Mouse (Mus musculus) CH12.LX (cell line): ENCODE results near the gene Txndc2.

ENCODE experiments used
- CTCF ChIP-seq, 2 experiments: IDR thresholded peaks in 1 of 2; conservative IDR thresholded peaks in 1 of 2; 2 replicates each; pipeline ENCODE4 v1.5.1; 2011 to 2012; ENCODE audit warnings: low read depth in 2 of 2, low read length in 2 of 2, improper control_type of control experiment in 1 of 2, inconsistent platforms in 1 of 2, mild to moderate bottlenecking in 1 of 2, moderate library complexity in 1 of 2
- EP300 ChIP-seq: IDR thresholded peaks from 2 replicates; pipeline ENCODE4 v1.6.1; 2011; ENCODE audit warnings: low read length, improper control_type of control experiment
- GABPA ChIP-seq: IDR thresholded peaks from 2 replicates; pipeline ENCODE4 v1.6.1; 2012; ENCODE audit warnings: low read depth, low read length, improper control_type of control experiment, inconsistent platforms; ENCODE audit not compliant: insufficient replicate concordance
- HCFC1 ChIP-seq: IDR thresholded peaks from 2 replicates; pipeline ENCODE4 v1.6.1; 2012; ENCODE audit warnings: low read depth, mild to moderate bottlenecking, inconsistent platforms, low read length, improper control_type of control experiment
- JUND ChIP-seq: conservative IDR thresholded peaks from 2 replicates; pipeline ENCODE4 v1.6.1; 2011; ENCODE audit warnings: low read depth, low read length, improper control_type of control experiment
- MAFK ChIP-seq: IDR thresholded peaks from 2 replicates; pipeline ENCODE4 v1.6.1; 2011; ENCODE audit warnings: low read length, improper control_type of control experiment; ENCODE audit not compliant: insufficient replicate concordance
- MAZ ChIP-seq: IDR thresholded peaks from 2 replicates; pipeline ENCODE4 v1.6.1; 2012; ENCODE audit warnings: low read depth, mild to moderate bottlenecking, inconsistent platforms, low read length, improper control_type of control experiment, moderate library complexity
- MXI1 ChIP-seq: IDR thresholded peaks from 2 replicates; pipeline ENCODE4 v1.6.1; 2011; ENCODE audit warnings: mild to moderate bottlenecking, low read depth, low read length, improper control_type of control experiment
- MYC ChIP-seq: IDR thresholded peaks from 2 replicates; pipeline ENCODE4 v1.6.1; 2011; ENCODE audit warnings: low read depth, mild to moderate bottlenecking, improper control_type of control experiment, low read length
- POLR2A ChIP-seq: IDR thresholded peaks from 2 replicates; pipeline ENCODE4 v1.6.1; 2011; ENCODE audit warnings: low read depth, mild to moderate bottlenecking, improper control_type of control experiment, low read length
- POLR2AphosphoS2 ChIP-seq: IDR thresholded peaks from 2 replicates; pipeline ENCODE4 v1.6.1; 2011; ENCODE audit warnings: low read depth, low read length, improper control_type of control experiment
- RCOR1 ChIP-seq: conservative IDR thresholded peaks from 2 replicates; pipeline ENCODE4 v1.6.1; 2012; ENCODE audit warnings: low read depth, mild to moderate bottlenecking, inconsistent platforms, low read length, improper control_type of control experiment
- ZC3H11A ChIP-seq: IDR thresholded peaks from 2 replicates; pipeline ENCODE4 v1.6.1; 2012; ENCODE audit warnings: low read depth, mild to moderate bottlenecking, inconsistent platforms, low read length, improper control_type of control experiment

DNA sequence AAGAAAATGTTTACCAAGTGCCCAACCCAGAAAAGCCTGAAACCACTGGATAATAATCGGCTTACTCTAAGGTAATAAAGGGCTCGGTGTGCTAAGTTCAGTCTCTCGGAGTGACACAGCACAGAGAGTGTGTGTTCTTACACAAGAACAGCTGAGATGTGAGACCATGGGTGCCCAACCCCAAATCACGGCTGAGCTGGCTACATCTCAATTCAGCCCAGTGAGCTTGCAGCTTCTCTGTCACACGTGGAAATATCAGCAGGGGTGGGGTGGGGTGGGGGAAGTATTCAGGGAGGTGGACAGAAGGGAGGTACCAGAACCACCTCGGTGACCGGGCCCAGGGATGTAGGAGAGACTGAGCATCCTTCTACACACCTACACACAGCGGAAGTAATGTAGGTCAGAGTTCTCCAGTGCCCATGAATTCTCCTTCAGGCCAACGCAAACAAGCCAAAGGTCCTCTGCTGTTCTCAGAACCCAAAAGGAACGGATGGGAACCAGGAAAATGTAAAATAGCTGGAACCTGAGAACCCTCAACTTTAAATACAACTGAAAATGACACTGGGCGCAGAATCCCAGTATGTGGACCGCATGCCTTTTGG, 23.9 kb upstream of the Txndc2 start:
- no peak for TF ChIP-seq HCFC1
- TF ChIP-seq RCOR1: no peak
- TF ChIP-seq POLR2AphosphoS2: no peak
- TF ChIP-seq EP300: no peak
- TF ChIP-seq CTCF (conservative IDR thresholded peaks at IDR 0.05 in 1 of 2, IDR thresholded peaks at IDR 0.05 in 1 of 2; ENCODE audit: low read depth in 2 of 2, low read length in 2 of 2): no peak
- TF ChIP-seq MYC: no peak
- no peak for TF ChIP-seq POLR2A
- TF ChIP-seq JUND: no peak
- TF ChIP-seq GABPA: no peak
- TF ChIP-seq ZC3H11A: no peak
- TF ChIP-seq MAZ: no peak
- no peak for TF ChIP-seq MXI1
- no peak for TF ChIP-seq MAFK
